Mouse (Mus musculus) kidney, embryonic 14.5 days (tissue): Measurements from ENCODE around the gene Chn1. TPM values are rescaled to one million over a fixed set of nuclear protein-coding genes. Genes with fewer than 3 reads are reported as not detected.

Experiments
- ATAC-seq: fragments of 200-750 bp; cut with Nextera tagmentation; 2 replicates; pipeline ENCODE4 v1.8.0; 2017; ENCODE audit warnings: moderate number of reproducible peaks, mild to moderate bottlenecking, moderate TSS enrichment, moderate library complexity; ENCODE audit not compliant: low FRiP score, low TSS enrichment
- H3K27ac ChIP-seq: fragments of 300-500 bp; sonication (generic); 2 replicates; pipeline ENCODE4 v1.5.1; 2014; ENCODE audit warnings: low read depth, mild to moderate bottlenecking, low read length, moderate library complexity, mixed read lengths
- H3K27me3 ChIP-seq: fragments of 300-500 bp; sonication (generic); 2 replicates; pipeline ENCODE4 v1.6.1; 2014; ENCODE audit warnings: mild to moderate bottlenecking, low read length; ENCODE audit not compliant: control insufficient read depth, insufficient read depth
- H3K36me3 ChIP-seq: fragments of 300-500 bp; sonication (generic); 2 replicates; pipeline ENCODE4 v1.6.1; 2014; ENCODE audit warnings: low read length, mixed read lengths; ENCODE audit not compliant: control insufficient read depth, insufficient read depth
- H3K4me1 ChIP-seq: fragments of 300-500 bp; sonication (generic); 2 replicates; pipeline ENCODE4 v1.6.1; 2014; ENCODE audit warnings: low read length, mixed read lengths; ENCODE audit not compliant: control insufficient read depth, insufficient read depth
- H3K4me2 ChIP-seq: fragments of 300-500 bp; sonication (generic); replicated peaks from 2 replicates; pipeline ENCODE4 v1.6.1; 2014; ENCODE audit warnings: low read depth, mild to moderate bottlenecking, low read length
- H3K4me3 ChIP-seq: fragments of 300-500 bp; sonication (generic); 2 replicates; pipeline ENCODE4 v1.5.1; 2014; ENCODE audit warnings: mild to moderate bottlenecking, low read length
- H3K9ac ChIP-seq: fragments of 300-500 bp; sonication (generic); 2 replicates; pipeline ENCODE4 v1.6.1; 2014; ENCODE audit warnings: low read depth, mild to moderate bottlenecking, low read length, moderate library complexity
- H3K9me3 ChIP-seq: fragments of 300-500 bp; sonication (generic); 2 replicates; pipeline ENCODE4 v1.6.1; 2016; ENCODE audit warnings: low read length; ENCODE audit not compliant: control insufficient read depth
- WGBS: fragments of 180-500 bp; shearing (Covaris S2); extraction: QIAGEN DNeasy Blood & Tissue Kit; methylation state at CpG from one replicate; pipeline ENCODE4 v1.1.7; 2014; 5-methylcytosine and 5-hydroxymethylcytosine counted together
- polyA plus RNA-seq: library from polyadenylated mRNA; unstranded; fragments of >200 nt; fragmentation: Nextera tagmentation; extraction: Ambion mirVana; gene quantifications from 2 replicates; pipeline ENCODE4 v1.2.1, GENCODE M21; 2014

The Chn1 gene
- polyA plus RNA-seq, 1 experiment from 2014 or later: 19.1 TPM

DNA sequence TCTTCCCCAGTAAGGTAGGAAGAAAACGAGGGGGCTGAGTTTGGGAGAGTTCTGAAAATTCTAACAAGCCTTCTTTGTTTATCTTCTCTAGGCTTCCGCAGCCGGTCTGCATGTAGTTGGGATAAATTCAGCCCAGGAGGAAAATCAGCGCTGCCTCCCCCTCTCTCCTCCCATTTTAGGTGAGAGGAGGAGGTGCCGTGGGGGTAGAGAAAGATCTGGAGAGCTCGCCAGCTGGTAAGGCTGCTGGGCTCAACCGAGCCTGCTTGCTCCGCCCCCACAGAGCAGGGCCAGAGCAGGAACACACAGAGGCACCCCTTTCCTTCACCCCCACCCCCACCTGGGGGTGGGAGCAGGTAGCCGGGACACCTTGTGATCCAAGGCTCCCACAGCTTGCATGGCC, 178.4 kb downstream of the Chn1 start:
- H3K27me3 ChIP-seq: no peaks in the 10 kb centered on the region
- H3K27ac ChIP-seq: no peak overlapping the region
- 10% methylated on average over 9 of the region's 9 CpGs for WGBS
- no peak overlapping the region for H3K4me3 ChIP-seq
- H3K4me1 ChIP-seq: peaks cover 20% of the 10 kb centered on the region; the same call in 1 of the 2 replicates
- no peak overlapping the region for H3K9ac ChIP-seq
- H3K36me3 ChIP-seq: no peaks in the 10 kb centered on the region
- peak; percentile 70 for ATAC-seq
- H3K9me3 ChIP-seq: no peaks in the 10 kb centered on the region
- H3K4me2 ChIP-seq: peak overlapping the region; percentile 30

DNA sequence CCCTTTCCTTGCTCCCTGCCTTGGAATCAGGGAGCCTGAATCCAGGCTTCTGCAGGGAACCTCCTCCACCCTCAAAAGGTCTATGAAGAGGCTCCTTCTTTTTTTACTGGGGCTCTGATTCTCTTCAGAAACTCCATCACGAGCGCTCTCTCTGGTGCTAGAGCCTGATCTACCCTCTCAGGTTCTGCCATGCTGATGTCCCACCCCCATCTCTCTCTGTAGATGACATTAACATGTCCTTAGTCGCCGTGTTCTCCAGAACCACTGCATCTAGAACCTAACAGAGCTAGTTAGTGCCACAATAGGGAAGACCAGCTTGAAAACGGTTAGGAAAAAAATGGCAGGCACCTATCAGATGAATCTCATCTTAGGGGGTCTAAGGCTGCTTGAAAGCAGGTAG, 178.8 kb downstream of the Chn1 start:
- H3K27ac ChIP-seq: no peak overlapping the region
- H3K9me3 ChIP-seq: no peaks in the 10 kb centered on the region
- ATAC-seq: no peak
- peak overlapping the region; percentile 30; the same call in 1 of the 2 replicates for H3K4me2 ChIP-seq
- peaks cover 20% of the 10 kb centered on the region; the same call in 1 of the 2 replicates for H3K4me1 ChIP-seq
- H3K4me3 ChIP-seq: no peak overlapping the region
- no peaks in the 10 kb centered on the region for H3K27me3 ChIP-seq
- H3K9ac ChIP-seq: no peak overlapping the region
- no peaks in the 10 kb centered on the region for H3K36me3 ChIP-seq
- WGBS: 71% methylated on average over 5 of the region's 5 CpGs

DNA sequence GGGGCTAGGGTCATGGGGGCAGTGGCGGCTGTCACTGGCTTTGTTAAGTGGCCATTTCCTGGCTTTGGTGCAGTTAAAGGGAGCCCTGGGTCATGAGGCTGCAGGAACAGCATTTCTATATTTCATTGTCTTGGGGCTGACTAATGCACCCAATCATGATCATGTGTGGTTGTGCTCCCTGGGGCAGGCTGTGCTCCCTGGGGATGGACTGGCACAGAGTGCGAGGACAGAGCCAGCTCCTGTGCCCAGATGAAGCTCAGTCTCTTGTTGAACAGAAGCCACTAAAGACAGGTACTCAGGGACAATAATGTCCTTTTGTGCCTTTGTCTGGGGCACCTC, 182.1 kb downstream of the Chn1 start:
- Histone ChIP-seq H3K4me1 (peaks cover 28% of the 10 kb centered on the region), H3K36me3 (no peaks in the 10 kb centered on the region), H3K4me3 (no peak overlapping the region), H3K4me2 (no peak overlapping the region), H3K9me3 (no peaks in the 10 kb centered on the region), H3K27me3 (no peaks in the 10 kb centered on the region), H3K27ac (no peak overlapping the region), H3K9ac (no peak overlapping the region)
- 46% methylated on average over 2 of the region's 2 CpGs for WGBS
- ATAC-seq: no peak

DNA sequence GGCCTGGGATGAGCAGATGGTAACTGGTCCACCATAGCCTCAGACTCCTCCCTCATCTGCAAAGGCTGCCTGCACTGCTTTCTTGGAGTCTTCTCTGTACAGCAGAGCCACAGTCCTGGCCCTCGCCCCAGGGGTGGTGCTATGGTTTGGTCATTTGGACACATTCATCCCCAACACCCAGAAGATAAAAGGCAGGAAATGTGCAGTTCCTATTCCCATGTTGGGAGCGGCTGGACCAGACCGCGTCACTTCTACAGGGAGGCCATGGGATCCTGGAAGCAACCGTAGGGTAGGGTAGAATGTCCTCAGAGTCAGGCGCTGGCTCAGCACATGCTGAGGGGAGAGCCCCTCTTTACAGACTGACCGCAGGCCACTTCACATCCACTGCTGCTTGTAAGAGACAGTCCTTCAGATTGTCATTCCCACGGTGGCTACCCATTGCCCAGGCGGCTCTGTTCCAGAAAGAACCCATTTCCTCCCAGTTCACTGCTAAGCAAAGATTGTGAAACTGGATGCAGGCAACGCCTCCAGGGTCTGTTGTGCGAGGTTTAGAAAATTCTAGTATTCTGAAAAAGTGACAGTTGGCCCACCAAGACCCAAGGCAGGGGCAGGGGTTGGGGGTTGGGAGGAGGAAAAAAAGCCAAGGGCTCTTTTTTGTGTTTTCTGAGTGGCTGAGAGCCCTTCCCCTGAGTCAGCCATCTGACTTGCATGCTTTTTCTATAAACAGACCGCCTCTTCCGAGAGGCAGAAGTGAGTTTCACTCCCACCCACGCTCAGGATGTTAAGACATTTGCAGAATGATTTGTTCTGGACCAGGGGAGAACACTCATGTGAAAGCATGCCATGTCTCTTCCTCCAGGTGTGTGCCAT, 182.7 kb downstream of the Chn1 start:
- 58% methylated on average over 14 of the region's 14 CpGs for WGBS

DNA sequence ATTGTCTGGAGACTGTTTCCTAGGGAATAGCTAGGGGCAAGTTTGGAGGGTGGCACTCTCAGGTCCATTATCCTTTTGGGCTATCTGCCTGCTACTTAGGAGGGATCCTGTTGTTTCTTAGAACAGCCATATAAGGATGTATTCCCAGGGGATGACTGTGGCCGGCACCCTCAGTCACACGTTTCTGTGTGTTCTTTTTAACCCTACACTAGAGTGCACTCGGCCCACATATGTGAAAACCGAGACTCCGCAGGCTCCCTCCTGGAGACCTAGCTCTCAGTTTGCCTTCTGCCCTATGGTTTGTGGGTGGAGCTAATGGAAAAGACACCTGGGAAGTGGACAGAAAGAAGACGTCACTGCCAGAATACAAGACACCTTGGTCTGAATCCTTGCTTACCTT, 183.9 kb downstream of the Chn1 start:
- Histone ChIP-seq H3K36me3 (no peaks in the 10 kb centered on the region), H3K27ac (no peak overlapping the region), H3K4me1 (peaks cover 21% of the 10 kb centered on the region), H3K9me3 (no peaks in the 10 kb centered on the region), H3K27me3 (no peaks in the 10 kb centered on the region), H3K4me3 (no peak overlapping the region), H3K4me2 (no peak overlapping the region), H3K9ac (no peak overlapping the region)
- 33% methylated on average over 6 of the region's 6 CpGs for WGBS
- no peak for ATAC-seq

More for the DNA sequence above, 182.7 kb downstream of the Chn1 start:
- no peaks in the 10 kb centered on the region for H3K36me3 ChIP-seq
- peaks cover 28% of the 10 kb centered on the region for H3K4me1 ChIP-seq
- H3K4me3 ChIP-seq: no peak overlapping the region
- ATAC-seq: 0 out of 2 replicates have a peak, but pooled peaks have one; percentile 18
- H3K27ac ChIP-seq: 0 out of 2 replicates have a peak overlapping the region, but pooled peaks have one; percentile 26
- no peaks in the 10 kb centered on the region for H3K27me3 ChIP-seq
- no peaks in the 10 kb centered on the region for H3K9me3 ChIP-seq
- no peak overlapping the region for H3K4me2 ChIP-seq
- H3K9ac ChIP-seq: no peak overlapping the region

DNA sequence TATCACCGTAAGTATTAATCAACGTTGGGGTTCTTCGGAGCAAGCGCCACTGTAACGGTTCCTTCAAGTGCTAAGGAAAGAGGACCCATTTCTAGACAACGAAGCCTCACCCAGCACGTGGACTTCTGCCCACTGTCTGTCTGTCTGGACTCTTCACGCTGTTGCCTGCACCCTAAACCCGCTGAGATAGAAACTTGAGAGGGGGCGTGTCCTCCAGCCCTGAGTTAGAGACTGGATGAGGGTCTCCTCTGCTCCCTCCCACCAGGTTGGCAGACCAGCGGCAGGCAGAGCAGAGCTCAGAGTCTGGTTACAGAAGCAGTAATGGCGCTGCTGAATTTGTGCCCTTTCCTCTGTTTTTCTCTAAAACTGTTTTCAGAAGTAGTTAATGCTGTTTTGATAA, 185.0 kb downstream of the Chn1 start:
- Histone ChIP-seq H3K27me3 (no peaks in the 10 kb centered on the region), H3K9ac (peak overlapping the region; percentile 8; the same call in 1 of the 2 replicates), H3K4me2 (peak overlapping the region; percentile 52), H3K9me3 (no peaks in the 10 kb centered on the region), H3K4me1 (peaks cover 21% of the 10 kb centered on the region), H3K27ac (no peak overlapping the region), H3K4me3 (peak overlapping the region; percentile 29), H3K36me3 (no peaks in the 10 kb centered on the region)
- 8% methylated on average over 12 of the region's 12 CpGs for WGBS
- peak; percentile 72; the same call in 1 of the 2 replicates for ATAC-seq

DNA sequence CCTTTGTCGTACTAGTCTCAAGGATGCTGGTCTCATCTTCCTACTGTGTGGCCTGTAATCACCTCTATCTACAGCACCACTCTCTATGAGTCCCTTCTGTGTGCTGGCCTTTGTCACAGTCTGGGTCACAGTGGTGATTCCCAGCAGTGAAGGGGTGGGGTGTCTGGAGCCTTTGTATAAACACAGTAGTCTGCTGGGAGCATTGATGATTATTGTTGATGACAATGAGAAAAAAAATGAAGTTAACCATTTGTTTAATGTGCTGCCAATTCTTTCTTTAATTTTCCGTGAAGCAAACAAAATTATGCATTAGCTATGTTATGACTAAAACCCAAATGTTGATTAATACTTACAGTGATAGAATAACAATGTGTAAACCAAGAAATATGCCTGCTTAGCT, 186.2 kb downstream of the Chn1 start:
- no peaks in the 10 kb centered on the region for H3K9me3 ChIP-seq
- no peak overlapping the region for H3K4me3 ChIP-seq
- no peak for ATAC-seq
- no peak overlapping the region for H3K27ac ChIP-seq
- peaks cover 21% of the 10 kb centered on the region for H3K4me1 ChIP-seq
- H3K9ac ChIP-seq: no peak overlapping the region
- whole genome bisulfite sequencing: 81% methylated on average over 2 of the region's 2 CpGs
- no peak overlapping the region for H3K4me2 ChIP-seq
- no peaks in the 10 kb centered on the region for H3K36me3 ChIP-seq
- no peaks in the 10 kb centered on the region for H3K27me3 ChIP-seq

DNA sequence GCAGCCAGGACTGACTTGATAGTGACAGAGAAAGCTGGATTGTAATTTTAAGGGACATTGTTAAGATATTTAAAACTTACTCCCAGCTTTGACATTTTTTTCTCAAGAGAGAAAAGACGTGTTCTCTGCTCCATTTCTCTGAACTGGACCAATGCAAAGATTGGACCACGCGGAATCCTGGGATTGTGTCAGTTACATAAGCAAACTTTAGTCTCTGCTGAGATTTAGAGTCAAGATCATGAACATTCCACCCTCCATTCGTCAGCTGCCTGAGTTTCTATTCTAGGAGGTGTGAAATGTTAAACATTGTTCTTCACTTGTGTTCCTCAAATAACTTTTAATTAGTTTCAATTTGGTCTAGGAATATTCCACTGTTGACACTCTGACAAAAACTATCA, 188.0 kb downstream of the Chn1 start:
- WGBS: 59% methylated on average over 4 of the region's 4 CpGs
- H3K4me3 ChIP-seq: no peak overlapping the region
- H3K27me3 ChIP-seq: no peaks in the 10 kb centered on the region
- H3K9me3 ChIP-seq: no peaks in the 10 kb centered on the region
- no peaks in the 10 kb centered on the region for H3K36me3 ChIP-seq
- peaks cover 9% of the 10 kb centered on the region for H3K4me1 ChIP-seq
- no peak overlapping the region for H3K9ac ChIP-seq
- H3K4me2 ChIP-seq: no peak overlapping the region
- no peak overlapping the region for H3K27ac ChIP-seq
- ATAC-seq: no peak

DNA sequence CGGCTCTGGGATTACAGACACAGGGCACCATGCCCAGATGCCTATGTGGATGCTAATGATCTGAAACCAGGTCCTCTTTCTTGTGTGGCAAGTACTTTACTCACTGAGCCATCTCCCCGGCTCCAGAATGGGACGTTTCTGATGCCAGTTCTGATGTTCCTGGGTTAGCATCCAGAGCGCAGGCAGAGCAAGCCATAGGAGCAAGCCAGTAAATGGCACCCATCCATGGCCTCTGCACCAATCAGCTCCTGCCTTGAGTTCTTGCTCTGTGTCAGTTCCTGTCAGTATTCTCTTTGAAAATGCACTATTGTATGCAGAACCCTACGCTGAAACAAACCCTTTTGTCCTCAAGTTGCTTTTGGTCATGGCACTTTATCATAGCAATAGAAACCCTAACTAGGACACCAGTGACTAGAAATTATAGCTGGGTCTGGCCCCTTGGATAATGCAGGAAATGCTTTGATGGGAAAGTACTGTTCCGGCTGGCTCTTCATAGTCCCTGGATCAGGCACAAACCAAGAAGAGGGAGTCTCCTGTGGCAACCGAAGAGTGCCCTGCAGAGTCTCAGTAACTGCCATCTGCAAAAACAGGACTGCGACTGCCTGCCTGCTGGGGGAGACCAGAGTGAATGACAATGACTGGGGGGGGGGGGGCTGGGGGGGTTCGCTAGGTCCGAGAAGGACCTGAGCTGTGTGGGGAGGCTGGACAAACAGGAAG, 188.6 kb downstream of the Chn1 start:
- Histone ChIP-seq H3K4me3 (no peak overlapping the region), H3K9ac (no peak overlapping the region), H3K4me2 (no peak overlapping the region), H3K9me3 (no peaks in the 10 kb centered on the region), H3K27me3 (no peaks in the 10 kb centered on the region), H3K36me3 (no peaks in the 10 kb centered on the region), H3K27ac (no peak overlapping the region), H3K4me1 (peaks cover 8% of the 10 kb centered on the region; the same call in 1 of the 2 replicates)
- no peak for ATAC-seq
- 55% methylated on average over 10 of the region's 10 CpGs for WGBS
